Mouse (Mus musculus) intestine, embryonic 15.5 days (tissue): ENCODE results near the gene Pdcl2. TPM values are rescaled to one million over a fixed set of nuclear protein-coding genes. Genes with fewer than 3 reads are reported as not detected.

Source experiments
- ATAC-seq: fragments of 200-750 bp; cut with Nextera tagmentation; 2 replicates; pipeline ENCODE4 v1.8.0; 2017; ENCODE audit warnings: moderate TSS enrichment, moderate library complexity
- H3K27ac ChIP-seq: fragments of 300-500 bp; sonication (generic); 2 replicates; pipeline ENCODE4 v1.5.1; 2015; ENCODE audit warnings: mild to moderate bottlenecking, inconsistent platforms
- H3K27me3 ChIP-seq: fragments of 300-500 bp; sonication (generic); replicated peaks from 2 replicates; pipeline ENCODE4 v1.6.1; 2015; ENCODE audit warnings: inconsistent platforms
- H3K36me3 ChIP-seq: fragments of 300-500 bp; sonication (generic); 2 replicates; pipeline ENCODE4 v1.6.1; 2015; ENCODE audit warnings: inconsistent platforms
- H3K4me1 ChIP-seq: fragments of 300-500 bp; sonication (generic); replicated peaks from 2 replicates; pipeline ENCODE4 v1.6.1; 2015; ENCODE audit warnings: inconsistent platforms
- H3K4me2 ChIP-seq: fragments of 300-500 bp; sonication (generic); replicated peaks from 2 replicates; pipeline ENCODE4 v1.6.1; 2015; ENCODE audit warnings: mild to moderate bottlenecking, inconsistent platforms
- H3K4me3 ChIP-seq: fragments of 300-500 bp; sonication (generic); replicated peaks from 2 replicates; pipeline ENCODE4 v1.5.1; 2015; ENCODE audit warnings: inconsistent platforms
- H3K9ac ChIP-seq: fragments of 300-500 bp; sonication (generic); 2 replicates; pipeline ENCODE4 v1.6.1; 2015; ENCODE audit warnings: inconsistent platforms
- H3K9me3 ChIP-seq: fragments of 300-500 bp; sonication (generic); 2 replicates; pipeline ENCODE4 v1.6.1; 2016; ENCODE audit warnings: inconsistent platforms
- WGBS: fragments of 180-500 bp; shearing (Covaris S2); methylation state at CpG from one replicate; pipeline ENCODE4 v1.1.7; 2015; 5-methylcytosine and 5-hydroxymethylcytosine counted together
- polyA plus RNA-seq: library from polyadenylated mRNA; unstranded; fragments of >200 nt; fragmentation: Nextera tagmentation; extraction: Ambion mirVana; gene quantifications from 2 replicates; pipeline ENCODE4 v1.2.1, GENCODE M21; 2015

The Pdcl2 gene
- polyA plus RNA-seq, 1 experiment from 2014 or later: not detected

DNA sequence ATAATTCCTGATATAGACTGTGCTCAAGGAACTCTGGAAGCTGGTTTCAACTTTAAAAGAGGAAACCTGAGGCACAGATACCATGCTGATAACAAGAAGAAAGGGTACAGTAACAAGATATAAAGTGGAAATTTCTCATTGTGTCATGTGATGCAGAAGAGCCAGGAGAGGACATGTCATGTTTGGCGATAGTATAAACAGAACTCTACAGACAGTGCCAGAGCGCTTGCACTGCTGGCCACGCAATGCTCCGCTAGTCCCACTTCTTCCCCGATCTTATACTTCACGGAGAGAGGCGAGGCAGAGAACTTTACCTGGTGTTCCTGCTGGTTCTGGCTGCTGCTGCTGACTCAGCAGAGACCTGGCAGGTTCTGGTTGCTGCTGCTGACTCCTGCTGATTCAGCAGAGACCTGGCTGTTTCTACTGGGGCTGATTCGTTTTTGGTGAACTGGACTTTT lies 41.7 kb downstream of the Pdcl2 start:
- no peak overlapping the region for H3K9ac ChIP-seq
- 60% methylated on average over 8 of the region's 8 CpGs for WGBS
- no peak overlapping the region for H3K4me3 ChIP-seq
- 0 out of 2 replicates have a peak, but pooled peaks cover 3% of the 10 kb centered on the region for H3K4me1 ChIP-seq
- H3K4me2 ChIP-seq: no peak overlapping the region
- no peak overlapping the region for H3K27ac ChIP-seq
- ATAC-seq: 0 out of 2 replicates have a peak, but pooled peaks have one; percentile 34
- H3K27me3 ChIP-seq: no peaks in the 10 kb centered on the region
- H3K36me3 ChIP-seq: no peaks in the 10 kb centered on the region
- no peaks in the 10 kb centered on the region for H3K9me3 ChIP-seq

GRCm38 (mm10) chr5:76288256-76288655 lies 42.7 kb downstream of the Pdcl2 start:
- no peak overlapping the region for H3K4me3 ChIP-seq
- H3K9me3 ChIP-seq: no peaks in the 10 kb centered on the region
- no peaks in the 10 kb centered on the region for H3K27me3 ChIP-seq
- no peak for ATAC-seq
- 94% methylated on average over 3 of the region's 3 CpGs for WGBS
- H3K4me2 ChIP-seq: no peak overlapping the region
- H3K9ac ChIP-seq: no peak overlapping the region
- H3K36me3 ChIP-seq: no peaks in the 10 kb centered on the region
- H3K4me1 ChIP-seq: 0 out of 2 replicates have a peak, but pooled peaks cover 3% of the 10 kb centered on the region
- H3K27ac ChIP-seq: no peak overlapping the region

GRCm38 (mm10) chr5:76287062-76287461 lies 43.9 kb downstream of the Pdcl2 start:
- 77% methylated on average over 5 of the region's 5 CpGs for WGBS
- H3K9ac ChIP-seq: no peak overlapping the region
- no peak overlapping the region for H3K4me2 ChIP-seq

GRCm38 (mm10) chr5:76285699-76286098 lies 45.3 kb downstream of the Pdcl2 start:
- H3K4me2 ChIP-seq: no peak overlapping the region
- H3K4me1 ChIP-seq: 0 out of 2 replicates have a peak, but pooled peaks cover 3% of the 10 kb centered on the region
- H3K27ac ChIP-seq: no peak overlapping the region
- no peak overlapping the region for H3K9ac ChIP-seq
- H3K36me3 ChIP-seq: no peaks in the 10 kb centered on the region
- no peaks in the 10 kb centered on the region for H3K27me3 ChIP-seq
- no peak overlapping the region for H3K4me3 ChIP-seq
- WGBS: 67% methylated on average over 4 of the region's 4 CpGs
- ATAC-seq: no peak
- H3K9me3 ChIP-seq: no peaks in the 10 kb centered on the region

More at GRCm38 (mm10) chr5:76287062-76287461, 43.9 kb downstream of the Pdcl2 start:
- H3K36me3 ChIP-seq: no peaks in the 10 kb centered on the region
- no peak overlapping the region for H3K4me3 ChIP-seq
- no peak overlapping the region for H3K27ac ChIP-seq
- no peaks in the 10 kb centered on the region for H3K27me3 ChIP-seq
- H3K4me1 ChIP-seq: 0 out of 2 replicates have a peak, but pooled peaks cover 3% of the 10 kb centered on the region
- ATAC-seq: no peak
- H3K9me3 ChIP-seq: no peaks in the 10 kb centered on the region

- Histone ChIP-seq H3K4me2 (no peak overlapping the region), H3K27ac (no peak overlapping the region), H3K4me1 (no peaks in the 10 kb centered on the region), H3K9me3 (no peaks in the 10 kb centered on the region), H3K36me3 (no peaks in the 10 kb centered on the region), H3K4me3 (no peak overlapping the region), H3K27me3 (no peaks in the 10 kb centered on the region), H3K9ac (no peak overlapping the region)
- 74% methylated on average over 1 of the region's 1 CpGs for WGBS
- ATAC-seq: no peak
These were observed 47.1 kb downstream of the Pdcl2 start for GRCm38 (mm10) chr5:76283890-76284289.

DNA sequence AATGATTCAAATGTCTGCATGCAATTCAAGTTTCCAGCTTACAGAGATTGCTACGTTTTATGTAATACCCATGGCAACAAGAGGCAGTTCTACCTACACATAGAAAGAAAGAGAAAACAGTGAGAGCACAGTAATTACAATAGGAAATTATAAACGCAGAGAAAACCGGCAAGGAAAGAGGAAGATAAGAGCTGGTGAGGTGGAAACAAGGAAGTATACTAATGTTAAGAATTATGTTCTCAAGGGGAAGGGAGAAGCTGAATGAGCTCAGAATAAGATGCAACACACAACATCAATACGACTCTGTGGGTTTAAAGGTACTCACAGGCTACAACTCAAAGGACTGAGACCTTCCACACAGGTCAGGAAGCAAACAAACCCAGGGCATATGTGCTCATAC lies 56.0 kb downstream of the Pdcl2 start:
- H3K27ac ChIP-seq: no peak overlapping the region
- no peak for ATAC-seq
- H3K4me2 ChIP-seq: no peak overlapping the region
- 68% methylated on average over 4 of the region's 4 CpGs for WGBS
- no peaks in the 10 kb centered on the region for H3K27me3 ChIP-seq
- H3K4me1 ChIP-seq: no peaks in the 10 kb centered on the region
- no peak overlapping the region for H3K9ac ChIP-seq
- H3K9me3 ChIP-seq: no peaks in the 10 kb centered on the region
- no peak overlapping the region for H3K4me3 ChIP-seq
- H3K36me3 ChIP-seq: no peaks in the 10 kb centered on the region

Other genes starting within 250 kb of the Pdcl2 start
- gene Srd5a3, start 190.9 kb downstream of the Pdcl2 start, polyA plus RNA-seq: 37.6 and 38.7 TPM in 2 replicates
- 82.1 and 87.6 TPM in 2 replicates for gene Tmem165, start 147.3 kb downstream of the Pdcl2 start, polyA plus RNA-seq
- gene Clock, start 26.4 kb downstream of the Pdcl2 start, polyA plus RNA-seq: 11.4 and 13.5 TPM in 2 replicates
- gene Nmu, start 32.6 kb upstream of the Pdcl2 start, polyA plus RNA-seq: 0.29 TPM in 1 of 2 replicates, not detected in the other
- not detected in 2 replicates for gene Gm7271, start 152.9 kb upstream of the Pdcl2 start, polyA plus RNA-seq
- gene Exoc1, start 198.2 kb upstream of the Pdcl2 start, polyA plus RNA-seq: 28.0 and 28.9 TPM in 2 replicates